Mouse (Mus musculus) heart, postnatal 0 days (tissue): ENCODE results near the gene Nt5m. TPM values are rescaled to one million over a fixed set of nuclear protein-coding genes. Genes with fewer than 3 reads are reported as not detected.

ENCODE experiments used
- ATAC-seq: fragments of 200-750 bp; cut with Nextera tagmentation; 2 replicates; pipeline ENCODE4 v1.8.0; 2017; ENCODE audit warnings: low read depth, moderate number of reproducible peaks, moderate library complexity; ENCODE audit not compliant: insufficient read depth
- DNase-seq: peaks from one replicate; pipeline ENCODE4 v3.0.0-alpha.2; 2016; ENCODE audit warnings: low spot score
- H3K27ac ChIP-seq: fragments of 300-500 bp; sonication (generic); 2 replicates; pipeline ENCODE4 v1.5.1; 2014; ENCODE audit warnings: low read depth, mild to moderate bottlenecking
- H3K27me3 ChIP-seq: fragments of 300-500 bp; sonication (generic); 2 replicates; pipeline ENCODE4 v1.6.1; 2014; ENCODE audit warnings: low read length, mixed read lengths; ENCODE audit not compliant: control insufficient read depth, insufficient read depth
- H3K36me3 ChIP-seq: fragments of 300-500 bp; sonication (generic); replicated peaks from 2 replicates; pipeline ENCODE4 v1.6.1; 2014; ENCODE audit warnings: low read length, mixed read lengths; ENCODE audit not compliant: control insufficient read depth, insufficient read depth
- H3K4me1 ChIP-seq: fragments of 300-500 bp; sonication (generic); 2 replicates; pipeline ENCODE4 v1.6.1; 2014; ENCODE audit warnings: antibody characterized with exemption; ENCODE audit not compliant: control insufficient read depth, insufficient read depth
- H3K4me2 ChIP-seq: fragments of 300-500 bp; sonication (generic); 2 replicates; pipeline ENCODE4 v1.6.1; 2014; ENCODE audit warnings: low read depth, mild to moderate bottlenecking, low read length, moderate library complexity
- H3K4me3 ChIP-seq: fragments of 300-500 bp; sonication (generic); 2 replicates; pipeline ENCODE4 v1.5.1; 2014; ENCODE audit warnings: low read depth, low read length
- H3K9ac ChIP-seq: fragments of 300-500 bp; sonication (generic); replicated peaks from 2 replicates; pipeline ENCODE4 v1.6.1; 2014; ENCODE audit warnings: low read depth, low read length, mixed read lengths
- H3K9me3 ChIP-seq: fragments of 300-500 bp; sonication (generic); replicated peaks from 2 replicates; pipeline ENCODE4 v1.6.1; 2016; ENCODE audit warnings: low read length; ENCODE audit not compliant: control insufficient read depth
- CTCF ChIP-seq: IDR thresholded peaks from 2 replicates; pipeline ENCODE4 v1.5.1; 2016; ENCODE audit warnings: antibody characterized with exemption, control low read depth, low read depth
- EP300 ChIP-seq: IDR thresholded peaks from 2 replicates; pipeline ENCODE4 v1.6.1; 2016; ENCODE audit warnings: antibody characterized with exemption, low read depth
- WGBS: fragments of 180-500 bp; shearing (Covaris S2); extraction: QIAGEN DNeasy Blood & Tissue Kit; methylation state at CpG from one replicate; pipeline ENCODE4 v1.1.7; 2014; 5-methylcytosine and 5-hydroxymethylcytosine counted together
- polyA plus RNA-seq: library from polyadenylated mRNA; unstranded; fragments of >200 nt; fragmentation: Nextera tagmentation; extraction: Ambion mirVana; gene quantifications from 2 replicates; pipeline ENCODE4 v1.2.1, GENCODE M21; 2015
- total RNA-seq: library from RNA; depleted of rRNA; stranded (reverse); fragments of >200 nt; gene quantifications from 2 replicates; pipeline ENCODE4 v1.2.3, GENCODE M21; 2014; ENCODE audit warnings: low replicate concordance

The Nt5m gene
- total and polyA plus RNA-seq, 2 experiments from 2014 or later, result 42.3 to 63.1 TPM

DNA sequence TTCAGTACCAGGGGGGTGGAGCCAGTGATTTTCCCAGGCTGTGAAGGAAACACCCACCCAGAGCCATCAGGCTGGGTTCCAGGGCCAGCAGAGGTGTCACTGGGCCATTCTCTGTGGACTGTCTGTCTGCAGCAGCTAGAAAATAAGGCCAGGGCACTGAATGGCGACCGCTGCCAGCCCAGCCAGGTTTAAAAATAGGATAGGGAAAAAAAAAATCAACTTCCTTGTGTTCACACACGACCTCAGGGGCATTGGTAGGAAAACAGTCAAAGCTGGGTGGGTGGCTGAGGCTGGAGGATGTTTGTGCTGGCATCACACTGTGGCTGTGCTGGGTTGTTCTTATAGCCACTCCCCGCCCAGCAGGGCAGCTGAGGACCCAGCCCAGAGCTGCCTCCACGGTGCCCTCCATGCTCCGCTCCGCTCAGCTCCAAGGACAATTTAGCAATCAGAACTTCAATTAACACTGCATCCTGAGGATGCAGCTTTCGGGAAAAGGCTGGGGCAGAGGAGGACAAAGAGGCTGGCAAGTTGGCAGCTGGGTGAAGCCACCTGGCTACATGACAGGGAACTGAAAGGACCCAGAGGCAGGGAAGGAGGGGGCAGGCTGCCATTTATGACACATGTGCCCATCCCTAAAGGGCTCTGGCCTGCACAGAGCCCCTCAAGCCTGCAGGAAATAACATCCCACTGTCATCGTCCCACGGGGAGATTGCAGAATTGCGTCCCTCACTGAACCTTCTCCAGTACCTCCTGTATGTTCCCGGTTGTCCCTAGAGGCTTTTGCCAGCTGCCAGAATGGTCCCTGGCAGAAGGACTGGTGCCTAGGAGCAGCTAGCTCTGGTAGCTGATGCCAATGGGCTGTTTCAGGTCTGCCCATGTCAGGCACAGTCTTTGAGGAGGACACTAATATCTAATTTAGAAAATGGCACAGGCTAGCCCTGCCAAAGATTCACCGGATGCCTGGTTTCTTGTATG lies 60.8 kb downstream of the Nt5m start:
- ATAC-seq, result peak; percentile 28; the same call in 1 of the 2 replicates
- 37% methylated on average over 13 of the region's 13 CpGs for WGBS

DNA sequence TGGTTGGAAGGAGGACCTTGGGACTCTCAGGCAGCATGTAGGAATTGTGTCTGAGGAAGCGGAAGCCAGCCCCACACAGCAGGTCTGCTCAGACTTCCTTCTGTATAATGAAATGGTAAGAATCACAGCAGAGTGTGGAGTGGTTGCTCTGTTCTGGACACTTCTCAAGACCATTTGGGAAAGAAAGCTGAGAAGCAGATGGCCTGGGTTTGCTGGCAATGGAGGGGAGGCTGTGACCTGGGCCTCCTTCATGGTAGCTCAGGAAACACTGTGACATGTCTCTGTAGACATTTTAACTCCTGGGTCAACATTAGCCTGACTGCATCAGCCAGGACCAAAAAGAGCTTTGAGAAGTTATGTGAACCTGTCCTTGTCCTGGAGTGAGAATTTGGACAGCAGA lies 61.7 kb downstream of the Nt5m start:
- Histone ChIP-seq H3K36me3 (no peaks in the 10 kb centered on the region), H3K9me3 (no peaks in the 10 kb centered on the region), H3K9ac (no peak overlapping the region), H3K4me1 (peaks cover 33% of the 10 kb centered on the region), H3K27ac (peak overlapping the region; percentile 66), H3K27me3 (no peaks in the 10 kb centered on the region), H3K4me3 (no peak overlapping the region), H3K4me2 (no peak overlapping the region)
- WGBS, result 79% methylated on average over 1 of the region's 1 CpGs
- DNase-seq, result no peak
- no peak for ATAC-seq
- TF ChIP-seq CTCF (no peak), EP300 (no peak)

More for the DNA sequence above, 60.8 kb downstream of the Nt5m start:
- no peaks in the 10 kb centered on the region for H3K9me3 ChIP-seq
- H3K4me1 ChIP-seq, result peaks cover 33% of the 10 kb centered on the region
- no peaks in the 10 kb centered on the region for H3K36me3 ChIP-seq
- H3K27ac ChIP-seq, result peak overlapping the region; percentile 66
- H3K4me3 ChIP-seq, result no peak overlapping the region
- DNase-seq, result peak; percentile 51
- H3K27me3 ChIP-seq, result no peaks in the 10 kb centered on the region
- H3K4me2 ChIP-seq, result no peak overlapping the region
- no peak overlapping the region for H3K9ac ChIP-seq
- TF ChIP-seq EP300 (peak; percentile 35; the same call in 1 of the 2 replicates), CTCF (no peak)

DNA sequence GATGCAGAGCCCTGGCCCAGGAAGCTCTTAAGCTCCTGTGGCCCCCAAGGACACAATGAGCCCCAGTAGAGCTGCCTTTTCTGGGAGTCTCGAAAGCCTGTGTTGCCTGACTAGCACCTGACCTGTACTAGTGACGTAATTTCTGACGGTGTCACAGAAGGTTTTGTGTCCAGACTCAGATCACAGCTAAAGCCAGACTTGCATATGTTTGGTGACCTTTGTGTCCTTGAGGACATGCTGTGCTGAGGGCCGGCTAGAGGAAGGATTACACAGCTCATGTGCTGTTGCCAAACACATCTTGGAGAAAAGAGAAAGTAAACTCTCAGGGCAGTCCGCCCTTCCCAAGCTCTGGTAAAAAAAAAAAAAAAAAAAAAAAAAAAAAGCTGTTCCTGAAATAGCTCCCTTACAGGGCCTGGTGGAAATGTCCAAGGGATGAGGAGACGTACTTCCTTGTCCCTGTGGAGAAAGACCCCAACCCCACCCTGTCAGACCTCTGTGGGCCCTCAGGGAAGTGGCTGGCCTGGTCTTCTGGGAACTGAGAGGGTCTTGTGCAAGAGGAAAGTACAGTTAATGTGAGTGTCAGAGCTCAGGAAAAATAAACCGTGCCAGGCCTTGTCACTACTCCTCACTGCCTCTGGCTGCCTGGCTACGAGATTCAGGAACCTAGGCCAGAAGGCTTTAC lies 62.9 kb downstream of the Nt5m start:
- Histone ChIP-seq H3K4me2 (no peak overlapping the region; the same call in 1 of the 2 replicates), H3K36me3 (no peaks in the 10 kb centered on the region), H3K9ac (peak overlapping the region; percentile 45; the same call in 1 of the 2 replicates), H3K9me3 (no peaks in the 10 kb centered on the region), H3K27me3 (no peaks in the 10 kb centered on the region), H3K27ac (peak overlapping the region; percentile 89), H3K4me3 (no peak overlapping the region), H3K4me1 (peaks cover 33% of the 10 kb centered on the region)
- WGBS, result 14% methylated on average over 8 of the region's 8 CpGs
- TF ChIP-seq CTCF (no peak), EP300 (peak; percentile 34; the same call in 1 of the 2 replicates)
- DNase-seq, result peak; percentile 79
- ATAC-seq, result peak; percentile 54

DNA sequence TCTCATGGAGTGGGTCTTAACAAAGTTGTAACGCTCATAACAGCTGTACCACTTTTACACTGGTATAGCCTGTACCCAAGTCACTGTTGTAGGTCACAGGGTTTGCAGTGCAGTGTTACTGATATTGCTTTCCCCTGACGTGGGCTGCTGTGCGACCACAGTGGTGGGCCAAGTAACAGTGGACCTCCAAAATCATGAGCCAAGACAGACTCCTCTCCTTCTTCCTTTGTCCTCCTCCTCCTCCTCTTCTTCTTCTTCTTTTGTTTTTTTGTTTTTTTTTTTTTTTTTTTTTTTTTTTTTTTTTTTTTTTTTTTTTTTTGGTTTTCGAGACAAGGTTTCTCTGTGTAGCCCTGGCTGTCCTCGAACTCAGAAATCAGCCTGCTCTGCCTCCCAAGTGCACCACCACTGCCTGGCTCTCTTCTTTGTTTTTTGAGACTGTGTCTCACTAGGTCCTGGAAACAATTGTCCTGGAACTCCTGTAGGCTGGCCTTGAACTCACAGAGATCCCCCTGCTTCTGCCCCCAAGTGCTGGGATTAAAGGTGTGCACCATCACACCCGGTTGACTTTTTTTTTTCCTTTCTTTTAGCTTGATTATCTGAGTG lies 67.4 kb downstream of the Nt5m start:
- TF ChIP-seq CTCF (no peak), EP300 (no peak)
- Histone ChIP-seq H3K27ac (no peak overlapping the region), H3K4me1 (peaks cover 12% of the 10 kb centered on the region), H3K27me3 (no peaks in the 10 kb centered on the region), H3K4me3 (no peak overlapping the region), H3K9ac (no peak overlapping the region), H3K4me2 (no peak overlapping the region), H3K36me3 (no peaks in the 10 kb centered on the region), H3K9me3 (no peaks in the 10 kb centered on the region)
- 85% methylated on average over 6 of the region's 6 CpGs for WGBS
- DNase-seq (no peak), ATAC-seq (no peak)

DNA sequence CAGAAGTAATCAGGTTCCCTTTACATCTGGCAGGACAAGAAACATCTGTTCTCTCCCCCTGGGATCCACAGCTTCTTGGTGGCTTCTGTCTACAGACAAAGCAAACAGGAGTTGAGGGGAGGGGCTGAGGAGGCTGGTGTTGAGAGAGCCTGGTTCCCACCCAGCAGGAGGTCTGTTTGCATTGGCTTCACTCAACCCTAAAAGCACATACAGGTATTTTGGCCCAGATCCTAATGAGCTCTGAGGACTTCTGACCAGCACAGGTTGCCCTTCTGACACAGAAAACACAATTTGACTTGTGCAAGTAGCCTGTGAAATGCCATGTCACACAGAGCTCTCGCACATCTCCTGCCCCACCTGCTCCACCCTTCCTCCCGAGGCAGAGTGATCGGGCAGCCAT lies 69.2 kb downstream of the Nt5m start:
- H3K27me3 ChIP-seq, result no peaks in the 10 kb centered on the region
- H3K9me3 ChIP-seq, result no peaks in the 10 kb centered on the region
- H3K4me2 ChIP-seq, result no peak overlapping the region
- H3K4me1 ChIP-seq, result no peaks in the 10 kb centered on the region
- WGBS, result 43% methylated on average over 3 of the region's 3 CpGs
- H3K4me3 ChIP-seq, result no peak overlapping the region
- no peak overlapping the region for H3K9ac ChIP-seq
- no peaks in the 10 kb centered on the region for H3K36me3 ChIP-seq
- DNase-seq (no peak), ATAC-seq (no peak)
- TF ChIP-seq EP300, result no peak
- no peak overlapping the region for H3K27ac ChIP-seq
